Mouse (Mus musculus) E14TG2a.4 (cell line): Measurements from ENCODE around the gene Adap2.

Experiments used
- CTCF ChIP-seq: conservative IDR thresholded peaks from 2 replicates; pipeline ENCODE4 v1.5.1; 2014; ENCODE audit warnings: low read length
- NANOG ChIP-seq: IDR thresholded peaks from 2 replicates; pipeline ENCODE4 v1.6.1; 2014; ENCODE audit warnings: borderline replicate concordance, low read length, mixed read lengths
- POU5F1 ChIP-seq: IDR thresholded peaks from 2 replicates; pipeline ENCODE4 v1.6.1; 2014; ENCODE audit warnings: low read length, borderline replicate concordance

GRCm38 (mm10) chr11:80150566-80150965 is 3.3 kb upstream of the Adap2 start:
- TF ChIP-seq CTCF (no peak), POU5F1 (no peak), NANOG (no peak)
